Mouse (Mus musculus) testis, adult 2 months (tissue): ENCODE results near the gene Ly6g6e.

Experiments
- CTCF ChIP-seq: fragments of 200-500 bp; IDR thresholded peaks from 2 replicates; pipeline ENCODE4 v1.5.1; 2012; ENCODE audit warnings: low read depth, mild to moderate bottlenecking, inconsistent platforms, low read length, moderate library complexity; ENCODE audit not compliant: control insufficient read depth, insufficient read depth, insufficient replicate concordance
- POLR2A ChIP-seq: fragments of 200-500 bp; IDR thresholded peaks from 2 replicates; pipeline ENCODE4 v1.6.1; 2012; ENCODE audit warnings: low read depth, mild to moderate bottlenecking, inconsistent platforms, low read length, moderate library complexity; ENCODE audit not compliant: control insufficient read depth

- TF ChIP-seq CTCF (no peak), POLR2A (no peak)
These were observed 15.9 kb upstream of the Ly6g6e start for GRCm38 (mm10) chr17:35060737-35061297.
